24 mouse cellular contexts compared by ENCODE assay signal in the genomic region with DNA sequence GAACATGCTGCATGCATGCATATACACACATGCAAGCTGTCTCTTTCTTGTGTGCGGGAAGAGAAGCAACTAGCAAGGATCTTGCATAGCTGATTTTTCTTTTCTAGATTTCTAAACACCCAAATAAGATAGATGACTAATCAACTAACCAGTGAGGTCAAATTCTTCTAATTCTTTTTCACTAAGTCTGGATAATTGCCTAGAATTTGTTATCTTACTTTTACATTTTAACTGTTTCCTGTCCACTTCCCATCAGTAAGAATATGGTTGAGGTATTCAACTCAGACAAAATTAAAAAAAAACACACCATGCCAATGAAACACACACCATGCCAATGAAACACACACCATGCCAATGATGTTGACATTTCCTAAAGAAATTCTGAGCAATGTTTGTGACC. TPM values are rescaled to one million over a fixed set of nuclear protein-coding genes. Genes with fewer than 3 reads are reported as not detected.
DNase-seq lines count a peak whose midpoint lies in the region; ATAC-seq and TF ChIP-seq lines count a peak whose summit lies in the region.
"Had no signal": no experiment of that assay in that cellular context is flagged by ENCODE, and none has a peak within 500 bp of the region (broad histone marks: within the 10 kb centered on the region; RNA-seq: fewer than 3 reads in every experiment).

No protein-coding gene starts in this region.

- H3K4me2 ChIP-seq in forebrain, postnatal 0 days (ENCODE audit: low read depth): no peak overlapping the region
- H3K4me2 ChIP-seq in forebrain, embryonic 15.5 days (replicated peaks): no peak overlapping the region
- no peak overlapping the region for H3K4me2 ChIP-seq in lung, embryonic 15.5 days

- H3K4me1 ChIP-seq in forebrain, postnatal 0 days (ENCODE audit: insufficient read depth): peaks cover 6% of the 10 kb centered on the region; the same call in 1 of the 2 replicates
- H3K4me1 ChIP-seq in forebrain, embryonic 15.5 days: peaks cover 26% of the 10 kb centered on the region
- peaks cover 11% of the 10 kb centered on the region for H3K4me1 ChIP-seq in lung, embryonic 15.5 days

- WGBS in forebrain, postnatal 0 days: 29% methylated on average over 1 of the region's 1 CpGs
- WGBS in forebrain, embryonic 15.5 days: 22% methylated on average over 1 of the region's 1 CpGs
- WGBS in lung, embryonic 15.5 days: 8% methylated on average over 1 of the region's 1 CpGs

- H3K9me3 ChIP-seq in forebrain, postnatal 0 days (ENCODE audit: low read length): no peaks in the 10 kb centered on the region
- H3K9me3 ChIP-seq in forebrain, embryonic 15.5 days: no peaks in the 10 kb centered on the region
- no peaks in the 10 kb centered on the region for H3K9me3 ChIP-seq in lung, embryonic 15.5 days
- H3K9me3 ChIP-seq: embryonic facial prominence, embryonic 10.5 days; forebrain, embryonic 10.5 days; G1E; heart, embryonic 13.5 days; hindbrain, embryonic 12.5 days had no signal

- no peak for TF ChIP-seq CTCF in forebrain, postnatal 0 days (IDR thresholded peaks at IDR 0.05; ENCODE audit: low read depth)
- TF ChIP-seq CTCF in Patski (IDR thresholded peaks at IDR 0.05): no peak

- DNase-seq in forebrain, postnatal 0 days: no peak
- no peak for DNase-seq in lung, postnatal 4 days
- DNase-seq in 416B (ENCODE audit: low read depth) (peak; percentile 16), Patski (ENCODE audit: low read depth, low spot score) (no peak)
- no peak for DNase-seq in gastrocnemius, postnatal 14 days
- no peak for DNase-seq in frontal cortex, postnatal 14 days (ENCODE audit: low spot score in 2 of 2)
- DNase-seq: adrenal gland, adult 2 months; adrenal gland, postnatal 25 days; cerebellum, adult 18-20 months; cerebellum, adult 9-11 months; gastrocnemius, postnatal 25 days; heart, postnatal 10 days; heart, postnatal 4 days had no signal

- H3K4me3 ChIP-seq in forebrain, postnatal 0 days (ENCODE audit: low read depth, low read length): no peak overlapping the region
- no peak overlapping the region for H3K4me3 ChIP-seq in forebrain, embryonic 15.5 days
- H3K4me3 ChIP-seq in lung, embryonic 15.5 days: no peak overlapping the region
- H3K4me3 ChIP-seq: erythroblast, embryonic 14.5 days; hindbrain, embryonic 12.5 days had no signal

- H3K9ac ChIP-seq in forebrain, postnatal 0 days: no peak overlapping the region
- no peak overlapping the region for H3K9ac ChIP-seq in forebrain, embryonic 15.5 days (replicated peaks)
- H3K9ac ChIP-seq in lung, embryonic 15.5 days: no peak overlapping the region
- H3K9ac ChIP-seq: heart, embryonic 13.5 days; hindbrain, embryonic 12.5 days had no signal

- intact Hi-C loops in gastrocnemius, postnatal 14 days (cut with DNase I; ENCODE audit: low total_unique reads): no loop called here

- in situ Hi-C loops in Patski (cut with MboI; ENCODE audit: low pct_unique_long_range_greater_than_20kb): no loop called here

- no peak overlapping the region for H3K27ac ChIP-seq in forebrain, postnatal 0 days (ENCODE audit: low read depth, low read length)
- H3K27ac ChIP-seq in forebrain, embryonic 15.5 days (replicated peaks): no peak overlapping the region
- H3K27ac ChIP-seq in lung, embryonic 15.5 days: peak overlapping the region; percentile 83
- H3K27ac ChIP-seq: embryonic facial prominence, embryonic 10.5 days; forebrain, embryonic 10.5 days; heart, embryonic 13.5 days; hindbrain, embryonic 12.5 days had no signal

- 0 out of 2 replicates have a peak, but pooled peaks have one; percentile 33 for ATAC-seq in forebrain, postnatal 0 days
- ATAC-seq in forebrain, embryonic 15.5 days (replicated peaks): no peak
- ATAC-seq in lung, embryonic 15.5 days (ENCODE audit: borderline replicate concordance, extremely low read depth, low FRiP score, low TSS enrichment): no peak
- ATAC-seq in Patski: peak; percentile 49
- ATAC-seq: forebrain, embryonic 14.5 days; hindbrain, embryonic 16.5 days; inflammation-experienced regulatory T-cells, adult 6 months had no signal

- no peaks in the 10 kb centered on the region for H3K36me3 ChIP-seq in forebrain, postnatal 0 days (ENCODE audit: insufficient read depth)
- no peaks in the 10 kb centered on the region for H3K36me3 ChIP-seq in forebrain, embryonic 15.5 days
- H3K36me3 ChIP-seq in lung, embryonic 15.5 days: no peaks in the 10 kb centered on the region
- H3K36me3 ChIP-seq: embryonic facial prominence, embryonic 10.5 days; forebrain, embryonic 10.5 days; G1E; heart, embryonic 13.5 days; hindbrain, embryonic 12.5 days had no signal

- H3K27me3 ChIP-seq in forebrain, postnatal 0 days (ENCODE audit: insufficient read depth, low read length): no peaks in the 10 kb centered on the region
- H3K27me3 ChIP-seq in forebrain, embryonic 15.5 days: peaks cover 4% of the 10 kb centered on the region; the same call in 1 of the 2 replicates
- H3K27me3 ChIP-seq in lung, embryonic 15.5 days: no peaks in the 10 kb centered on the region
- H3K27me3 ChIP-seq in Patski: no peaks in the 10 kb centered on the region

- POLR2A ChIA-PET in Patski (lab: Charles Lee): no interaction called here

- CTCF ChIA-PET in Patski (lab: Charles Lee): no interaction called here

RNA-seq across cellular contexts. Expression of a gene that starts 46.8 kb away (rescaled TPM):
- total RNA-seq in forebrain, postnatal 0 days (2014; rRNA removed): 38.9 and 40.1 TPM in 2 replicates
- polyA plus RNA-seq in forebrain, postnatal 0 days (2015; fragmentation: Nextera tagmentation; extraction: Ambion mirVana): 25.1 and 30.7 TPM in 2 replicates
- 45.6 and 49.7 TPM in 2 replicates for polyA plus RNA-seq in forebrain, embryonic 15.5 days (2015; fragmentation: Nextera tagmentation; extraction: Ambion mirVana)
- polyA plus RNA-seq in lung, embryonic 15.5 days (2015; fragmentation: Nextera tagmentation; extraction: Ambion mirVana): 183 and 192 TPM in 2 replicates
- polyA plus RNA-seq in Patski (2021): 37.0 TPM
- total RNA-seq in gastrocnemius, postnatal 14 days (2021): 1 to 10 TPM; 6.4 to 8.3 TPM

Comparison
In these comparisons a context has a peak if more than half of its experiments do, and no peak if none do; other contexts are left out.
1. ATAC-seq: peak in forebrain, postnatal 0 days (single experiment) and Patski (single experiment); none in forebrain, embryonic 15.5 days (single experiment) and lung, embryonic 15.5 days (single experiment).